Mouse (Mus musculus): ENCODE measurements at regions not wholly inside any gene's neighbourhood (a gene's known extent, or its start where the extent isn't known, plus 50 kb on each side); places are given as distances from the start of the nearest gene placed in this dataset.

DNA sequence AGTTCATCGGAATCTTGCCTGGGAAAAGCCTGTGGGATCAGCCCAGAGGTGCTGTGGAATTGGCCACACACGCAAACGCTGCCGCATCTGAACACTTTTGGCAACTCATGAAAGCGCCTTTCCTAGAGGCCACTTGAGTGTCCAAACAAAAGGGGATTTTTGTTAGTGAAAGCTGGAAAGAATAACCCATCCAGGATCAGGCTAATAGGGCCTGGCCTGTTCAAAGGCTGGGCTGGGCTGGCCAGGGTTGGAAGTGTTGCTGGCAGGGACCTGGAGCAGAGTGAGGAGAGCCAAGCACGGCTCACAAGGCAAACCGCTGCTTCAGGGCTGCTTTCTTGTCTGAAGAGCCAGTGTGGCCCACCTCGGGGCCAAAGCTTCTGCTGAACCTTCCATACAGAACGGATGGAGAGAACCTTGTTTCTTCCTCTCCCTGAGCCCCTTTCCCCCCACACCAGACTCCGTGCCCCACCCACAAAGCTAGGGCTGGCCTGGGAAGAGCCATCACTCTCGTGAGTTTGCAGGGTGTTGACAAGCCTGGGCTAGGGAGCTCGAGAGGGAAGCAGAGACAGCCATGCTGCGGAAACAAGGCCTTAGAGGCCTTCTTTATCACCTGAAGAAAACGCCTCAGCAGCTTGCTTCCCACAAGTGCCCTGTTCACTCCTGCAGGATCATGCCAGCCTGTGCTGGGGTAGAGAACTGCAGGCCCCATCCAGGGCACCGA, 459.5 kb downstream of the Ccdc171 start:
- Histone ChIP-seq H3K4me1 (ENCODE audit: insufficient read depth, low read length) (peaks cover 27% of the 10 kb centered on the region), H3K36me3 (ENCODE audit: insufficient read depth, low read length) (no peaks in the 10 kb centered on the region), H3K9me3 (ENCODE audit: low read length) (no peaks in the 10 kb centered on the region), H3K4me2 (replicated peaks; ENCODE audit: low read depth, low read length) (no peak overlapping the region), H3K9ac (replicated peaks; ENCODE audit: low read length) (no peak overlapping the region), H3K4me3 (ENCODE audit: low read length) (no peak overlapping the region), H3K27ac (ENCODE audit: low read length) (no peak overlapping the region), H3K27me3 (ENCODE audit: insufficient read depth, low read length) (no peaks in the 10 kb centered on the region)
- 85% methylated on average over 15 of the region's 15 CpGs for WGBS
- ATAC-seq (ENCODE audit: low FRiP score, low TSS enrichment), result no peak

DNA sequence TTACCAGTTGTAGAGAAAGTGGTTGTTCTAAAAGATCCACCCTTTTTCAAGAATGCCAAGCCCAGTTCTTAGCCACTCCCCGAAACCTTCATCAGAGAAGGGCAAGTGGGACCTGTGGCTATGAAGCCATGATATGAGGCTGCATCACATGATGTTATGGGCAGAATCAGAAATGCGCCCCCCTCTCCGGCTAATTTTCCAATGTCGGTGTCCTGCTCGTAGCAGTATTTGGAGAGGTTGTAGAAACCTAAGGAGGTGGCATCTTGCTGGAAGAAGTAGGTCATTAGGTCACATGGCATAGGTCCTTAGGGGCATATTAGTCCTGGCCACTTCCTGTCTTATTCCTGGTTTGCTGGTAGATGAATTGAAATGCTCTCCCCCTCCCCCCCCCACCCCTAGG, 460.1 kb downstream of the Ccdc171 start:
- ATAC-seq (ENCODE audit: low FRiP score, low TSS enrichment), result no peak
- no peak overlapping the region for H3K27ac ChIP-seq (ENCODE audit: low read length)
- H3K4me2 ChIP-seq (replicated peaks; ENCODE audit: low read depth, low read length), result no peak overlapping the region
- no peaks in the 10 kb centered on the region for H3K9me3 ChIP-seq (ENCODE audit: low read length)
- no peaks in the 10 kb centered on the region for H3K27me3 ChIP-seq (ENCODE audit: insufficient read depth, low read length)
- peaks cover 33% of the 10 kb centered on the region for H3K4me1 ChIP-seq (ENCODE audit: insufficient read depth, low read length)
- H3K9ac ChIP-seq (replicated peaks; ENCODE audit: low read length), result no peak overlapping the region
- 89% methylated on average over 5 of the region's 5 CpGs for WGBS
- H3K36me3 ChIP-seq (ENCODE audit: insufficient read depth, low read length), result no peaks in the 10 kb centered on the region
- no peak overlapping the region for H3K4me3 ChIP-seq (ENCODE audit: low read length)

DNA sequence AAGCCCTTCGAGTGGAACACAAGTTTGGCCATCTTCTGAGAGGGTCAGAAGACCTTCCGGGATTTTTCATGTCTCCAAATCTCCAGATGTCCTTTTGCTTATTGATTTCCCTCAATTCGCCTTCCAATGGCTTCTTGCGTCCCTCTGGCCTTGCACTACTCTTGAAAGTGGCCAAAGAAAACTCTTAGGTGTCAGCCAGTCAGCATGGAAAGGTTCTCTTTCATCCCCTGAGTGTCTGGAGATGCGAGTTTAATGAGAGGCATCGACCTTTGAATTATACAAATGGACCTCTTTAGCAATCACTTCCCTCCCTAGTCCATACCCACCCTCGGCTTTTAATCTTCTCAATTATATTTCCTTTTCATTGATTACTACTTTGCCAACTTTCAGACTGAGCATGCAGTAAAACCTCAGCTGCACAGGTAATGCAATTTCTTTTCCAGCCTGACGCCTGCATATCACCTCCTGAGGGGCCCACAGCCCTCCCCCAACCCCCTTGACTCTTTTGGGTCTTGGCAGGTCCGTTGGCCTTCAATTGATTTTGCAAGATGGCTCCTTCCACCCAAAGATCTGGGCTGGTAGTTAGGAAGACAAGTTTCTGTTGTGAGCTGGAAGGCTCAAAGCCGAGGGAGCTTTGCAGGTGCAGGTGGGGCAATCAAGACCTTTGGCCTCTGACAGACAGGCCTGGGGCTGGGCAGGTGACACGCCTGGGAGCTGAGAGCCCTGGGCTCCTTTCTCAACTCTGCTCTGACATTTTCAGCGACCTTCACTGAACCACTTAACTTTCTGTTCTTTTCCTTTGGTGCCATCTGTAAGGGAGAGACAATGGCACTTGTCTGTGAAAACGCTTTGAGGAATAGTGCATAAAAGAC, 461.8 kb downstream of the Ccdc171 start:
- Histone ChIP-seq H3K27ac (ENCODE audit: low read length) (no peak overlapping the region; the same call in 1 of the 2 replicates), H3K4me1 (ENCODE audit: insufficient read depth, low read length) (peaks cover 43% of the 10 kb centered on the region), H3K4me3 (ENCODE audit: low read length) (no peak overlapping the region), H3K9me3 (ENCODE audit: low read length) (no peaks in the 10 kb centered on the region), H3K36me3 (ENCODE audit: insufficient read depth, low read length) (no peaks in the 10 kb centered on the region), H3K9ac (replicated peaks; ENCODE audit: low read length) (no peak overlapping the region), H3K27me3 (ENCODE audit: insufficient read depth, low read length) (no peaks in the 10 kb centered on the region), H3K4me2 (replicated peaks; ENCODE audit: low read depth, low read length) (no peak overlapping the region)
- WGBS, result 68% methylated on average over 13 of the region's 13 CpGs
- ATAC-seq (ENCODE audit: low FRiP score, low TSS enrichment), result no peak

DNA sequence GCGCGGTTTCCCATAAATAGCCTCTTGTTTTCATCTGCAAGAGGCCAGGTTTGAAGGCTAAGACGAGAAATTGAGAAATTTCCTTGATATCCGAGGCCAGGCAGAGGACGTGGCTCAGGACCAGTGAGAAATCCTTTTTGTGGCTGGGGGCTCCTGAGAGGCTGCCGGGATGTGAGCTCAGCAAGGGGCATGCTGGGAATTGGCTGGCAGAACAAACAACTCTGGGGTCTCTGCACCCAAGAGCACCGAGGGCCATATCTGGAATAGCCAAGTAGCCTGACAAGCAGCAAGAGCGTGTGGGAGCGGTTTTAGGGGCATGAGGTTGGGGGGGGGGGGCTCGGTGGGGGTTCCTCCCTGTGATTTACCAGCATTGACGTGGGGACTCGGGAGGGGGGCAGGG, 462.5 kb downstream of the Ccdc171 start:
- Histone ChIP-seq H3K27me3 (ENCODE audit: insufficient read depth, low read length) (no peaks in the 10 kb centered on the region), H3K27ac (ENCODE audit: low read length) (peak overlapping the region; percentile 65), H3K4me1 (ENCODE audit: insufficient read depth, low read length) (peaks cover 43% of the 10 kb centered on the region), H3K4me3 (ENCODE audit: low read length) (no peak overlapping the region), H3K4me2 (replicated peaks; ENCODE audit: low read depth, low read length) (no peak overlapping the region; the same call in 1 of the 2 replicates), H3K9me3 (ENCODE audit: low read length) (no peaks in the 10 kb centered on the region), H3K36me3 (ENCODE audit: insufficient read depth, low read length) (no peaks in the 10 kb centered on the region), H3K9ac (replicated peaks; ENCODE audit: low read length) (no peak overlapping the region)
- ATAC-seq (ENCODE audit: low FRiP score, low TSS enrichment), result no peak
- 42% methylated on average over 10 of the region's 12 CpGs for WGBS

DNA sequence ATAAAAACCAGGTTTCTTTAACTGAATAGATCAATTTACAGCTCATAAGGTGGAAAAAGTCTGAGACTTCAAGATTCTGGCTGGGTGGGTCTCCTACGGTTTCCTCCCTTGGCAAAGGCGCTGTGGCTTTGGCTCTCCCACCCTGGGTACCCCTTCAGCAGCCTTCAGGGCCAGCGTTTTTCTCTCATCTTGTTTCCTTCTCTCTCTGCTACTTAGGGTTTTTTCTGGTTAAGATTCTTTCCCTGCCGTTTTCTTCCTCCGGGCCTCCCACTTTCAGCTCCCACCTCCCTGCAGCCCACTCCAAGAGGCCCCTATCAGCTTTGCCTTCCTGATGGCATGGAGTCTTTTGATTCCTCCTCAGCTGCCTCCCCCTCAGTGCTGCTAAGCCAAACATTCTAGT, 463.0 kb downstream of the Ccdc171 start:
- no peak for ATAC-seq (ENCODE audit: low FRiP score, low TSS enrichment)
- Histone ChIP-seq H3K9me3 (ENCODE audit: low read length) (no peaks in the 10 kb centered on the region), H3K36me3 (ENCODE audit: insufficient read depth, low read length) (no peaks in the 10 kb centered on the region), H3K4me3 (ENCODE audit: low read length) (no peak overlapping the region), H3K27ac (ENCODE audit: low read length) (peak overlapping the region; percentile 65), H3K9ac (replicated peaks; ENCODE audit: low read length) (no peak overlapping the region), H3K4me2 (replicated peaks; ENCODE audit: low read depth, low read length) (no peak overlapping the region; the same call in 1 of the 2 replicates), H3K27me3 (ENCODE audit: insufficient read depth, low read length) (no peaks in the 10 kb centered on the region), H3K4me1 (ENCODE audit: insufficient read depth, low read length) (peaks cover 43% of the 10 kb centered on the region)
- 9% methylated on average over 5 of the region's 5 CpGs for WGBS

DNA sequence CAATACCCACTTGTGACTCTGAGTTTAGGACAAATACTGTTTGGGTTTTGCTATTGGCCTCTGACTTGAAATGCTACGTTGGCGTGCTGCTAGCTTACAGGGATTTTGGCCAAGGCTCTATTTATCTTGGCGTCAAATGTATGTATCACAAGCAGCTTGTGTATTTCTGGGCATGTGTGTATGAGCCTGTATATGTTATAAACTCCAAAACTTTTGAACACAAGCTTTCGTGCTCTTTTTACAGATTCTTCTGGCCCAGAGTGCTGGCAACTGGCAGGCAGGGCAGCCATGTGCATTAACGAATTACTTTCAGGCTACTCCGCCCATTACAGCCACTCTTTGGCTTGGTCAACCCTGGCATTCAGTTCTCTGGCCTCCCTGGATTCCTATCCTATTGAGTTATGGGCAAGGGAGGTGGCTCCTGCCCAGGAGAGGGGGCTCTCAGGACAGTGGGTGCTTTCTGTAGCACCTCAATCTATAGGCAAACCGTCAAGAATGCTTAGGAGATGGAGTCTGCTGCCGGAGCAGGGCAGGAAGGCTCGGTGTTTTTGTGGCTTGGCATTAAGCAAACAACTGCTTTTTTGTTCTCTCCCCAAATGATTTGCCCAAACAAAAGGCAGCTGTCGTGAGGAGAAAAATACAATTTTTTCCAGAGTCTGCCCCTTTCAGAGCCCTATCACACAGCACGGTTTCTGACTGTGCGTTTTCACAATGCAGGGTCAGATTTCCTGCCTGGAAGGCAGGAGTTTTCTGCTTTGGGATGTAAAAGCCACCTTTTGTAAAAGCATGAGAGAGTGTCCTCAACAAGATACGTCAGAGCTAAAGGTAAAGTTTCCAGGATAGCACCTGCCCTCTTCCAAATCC, 465.0 kb downstream of the Ccdc171 start:
- Histone ChIP-seq H3K4me3 (ENCODE audit: low read length) (no peak overlapping the region), H3K9ac (replicated peaks; ENCODE audit: low read length) (no peak overlapping the region), H3K27ac (ENCODE audit: low read length) (peak overlapping the region; percentile 46; the same call in 1 of the 2 replicates), H3K36me3 (ENCODE audit: insufficient read depth, low read length) (no peaks in the 10 kb centered on the region), H3K4me1 (ENCODE audit: insufficient read depth, low read length) (peaks cover 43% of the 10 kb centered on the region), H3K9me3 (ENCODE audit: low read length) (no peaks in the 10 kb centered on the region), H3K4me2 (replicated peaks; ENCODE audit: low read depth, low read length) (no peak overlapping the region), H3K27me3 (ENCODE audit: insufficient read depth, low read length) (no peaks in the 10 kb centered on the region)
- 0 out of 2 replicates have a peak, but pooled peaks have one; percentile 39 for ATAC-seq (ENCODE audit: low FRiP score, low TSS enrichment)
- WGBS, result 49% methylated on average over 13 of the region's 13 CpGs

DNA sequence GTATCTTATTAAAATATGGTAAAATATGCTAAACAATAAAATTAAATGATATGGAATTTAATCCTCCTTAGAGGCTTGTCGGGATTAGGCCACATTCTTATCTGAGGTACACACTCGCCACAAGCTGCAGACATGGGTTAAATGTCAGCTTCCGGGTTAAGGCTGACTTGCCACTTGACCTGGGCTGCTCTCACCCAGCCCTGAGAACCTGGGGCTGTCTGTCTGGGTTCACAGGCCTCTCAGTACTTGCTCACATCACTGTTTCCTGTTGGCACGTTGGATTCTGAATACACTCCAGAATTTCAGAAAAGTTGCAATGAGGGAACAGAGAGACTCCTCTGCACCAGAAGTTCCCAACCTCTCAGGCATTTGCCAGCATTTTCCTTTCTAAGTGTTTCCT, 465.9 kb downstream of the Ccdc171 start:
- no peak overlapping the region for H3K4me2 ChIP-seq (replicated peaks; ENCODE audit: low read depth, low read length)
- no peak overlapping the region for H3K4me3 ChIP-seq (ENCODE audit: low read length)
- no peak for ATAC-seq (ENCODE audit: low FRiP score, low TSS enrichment)
- no peaks in the 10 kb centered on the region for H3K27me3 ChIP-seq (ENCODE audit: insufficient read depth, low read length)
- H3K9ac ChIP-seq (replicated peaks; ENCODE audit: low read length), result no peak overlapping the region
- WGBS, result 19% methylated on average over 4 of the region's 4 CpGs
- peaks cover 43% of the 10 kb centered on the region for H3K4me1 ChIP-seq (ENCODE audit: insufficient read depth, low read length)
- H3K36me3 ChIP-seq (ENCODE audit: insufficient read depth, low read length), result no peaks in the 10 kb centered on the region
- H3K9me3 ChIP-seq (ENCODE audit: low read length), result no peaks in the 10 kb centered on the region
- no peak overlapping the region for H3K27ac ChIP-seq (ENCODE audit: low read length)

DNA sequence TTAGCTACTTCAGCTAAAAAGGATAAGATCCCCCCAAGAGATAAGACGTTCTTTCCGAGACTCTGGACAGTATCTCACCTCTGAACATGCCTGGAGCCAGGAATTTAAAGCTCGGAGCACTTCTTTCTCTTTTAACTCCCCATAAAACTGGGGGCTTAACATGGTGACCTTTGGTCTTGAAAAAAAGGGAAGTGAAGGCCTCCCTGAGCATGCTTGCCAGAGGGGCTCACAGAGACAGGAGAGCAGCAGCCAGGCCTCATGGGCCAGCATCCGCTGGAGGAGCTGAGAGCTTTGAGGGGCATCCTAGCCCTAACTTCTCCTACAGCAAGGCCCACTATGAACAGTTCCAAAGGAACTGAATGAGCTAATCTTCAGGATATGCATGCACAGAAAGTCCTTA, 471.7 kb downstream of the Ccdc171 start:
- Histone ChIP-seq H3K9ac (replicated peaks; ENCODE audit: low read length) (no peak overlapping the region), H3K4me3 (ENCODE audit: low read length) (no peak overlapping the region), H3K4me1 (ENCODE audit: insufficient read depth, low read length) (peaks cover 12% of the 10 kb centered on the region), H3K9me3 (ENCODE audit: low read length) (no peaks in the 10 kb centered on the region), H3K36me3 (ENCODE audit: insufficient read depth, low read length) (no peaks in the 10 kb centered on the region), H3K4me2 (replicated peaks; ENCODE audit: low read depth, low read length) (no peak overlapping the region), H3K27me3 (ENCODE audit: insufficient read depth, low read length) (no peaks in the 10 kb centered on the region), H3K27ac (ENCODE audit: low read length) (no peak overlapping the region)
- ATAC-seq (ENCODE audit: low FRiP score, low TSS enrichment), result no peak
- 50% methylated on average over 4 of the region's 4 CpGs for WGBS

DNA sequence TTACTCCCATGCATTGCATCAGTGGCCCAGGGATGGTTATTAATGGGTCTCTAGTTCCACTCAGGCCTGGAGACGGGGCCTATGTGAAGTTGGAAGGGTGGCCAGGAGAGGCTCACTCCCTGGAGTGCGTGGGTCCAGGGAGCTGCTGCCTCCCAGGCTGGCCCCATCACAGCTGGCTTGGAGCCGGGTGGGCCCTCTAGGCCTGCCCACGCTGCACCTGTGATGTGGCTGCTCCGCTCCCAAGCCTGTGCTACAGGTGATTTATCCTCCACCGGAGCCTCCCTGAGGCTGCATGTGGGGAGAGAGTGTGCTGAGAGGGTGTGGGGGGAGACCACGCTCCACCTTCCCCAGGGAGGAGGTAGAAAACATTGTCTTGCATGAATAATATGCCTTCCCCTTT, 476.3 kb downstream of the Ccdc171 start:
- whole genome bisulfite sequencing, result 39% methylated on average over 7 of the region's 7 CpGs
- no peaks in the 10 kb centered on the region for H3K27me3 ChIP-seq (ENCODE audit: insufficient read depth, low read length)
- peaks cover 12% of the 10 kb centered on the region for H3K4me1 ChIP-seq (ENCODE audit: insufficient read depth, low read length)
- H3K9ac ChIP-seq (replicated peaks; ENCODE audit: low read length), result no peak overlapping the region
- H3K36me3 ChIP-seq (ENCODE audit: insufficient read depth, low read length), result no peaks in the 10 kb centered on the region
- H3K9me3 ChIP-seq (ENCODE audit: low read length), result no peaks in the 10 kb centered on the region
- no peak overlapping the region for H3K4me2 ChIP-seq (replicated peaks; ENCODE audit: low read depth, low read length)
- H3K4me3 ChIP-seq (ENCODE audit: low read length), result no peak overlapping the region
- H3K27ac ChIP-seq (ENCODE audit: low read length), result no peak overlapping the region; the same call in 1 of the 2 replicates
- ATAC-seq (ENCODE audit: low FRiP score, low TSS enrichment), result peak; percentile 64; the same call in 1 of the 2 replicates

All from kidney, embryonic 16.5 days (tissue).